Mouse (Mus musculus) left cerebral cortex, postnatal 10 days (tissue): Measurements from ENCODE around the gene Nat8f1. TPM values are rescaled to one million over a fixed set of nuclear protein-coding genes. Genes with fewer than 3 reads are reported as not detected.
"Not testable (repeated sequence)": the region's sequence is repeated elsewhere in the genome, so short reads cannot be mapped to it uniquely, and the experiment has no call there.

Experiments used
- DNase-seq, 2 experiments: peaks; one replicate each; pipeline ENCODE4 v3.0.0; 2021 to 2022; ENCODE audit warnings: low spot score in 2 of 2, mixed read lengths in 1 of 2; ENCODE audit errors: extremely low spot score in 1 of 2
- intact Hi-C: fragments of 180-260 bp; cut with DNase I; formaldehyde crosslinking; loops from one replicate; pipeline ENCODE4 v1.15.1; 2025
- total RNA-seq, 2 experiments: library from RNA; stranded (reverse); gene quantifications; 2 replicates each; pipeline ENCODE4 v1.2.3; 2021

Gene Nat8f1
- total RNA-seq, 2 experiments from 2014 or later, result 10.0 to 13.5 TPM

DNA sequence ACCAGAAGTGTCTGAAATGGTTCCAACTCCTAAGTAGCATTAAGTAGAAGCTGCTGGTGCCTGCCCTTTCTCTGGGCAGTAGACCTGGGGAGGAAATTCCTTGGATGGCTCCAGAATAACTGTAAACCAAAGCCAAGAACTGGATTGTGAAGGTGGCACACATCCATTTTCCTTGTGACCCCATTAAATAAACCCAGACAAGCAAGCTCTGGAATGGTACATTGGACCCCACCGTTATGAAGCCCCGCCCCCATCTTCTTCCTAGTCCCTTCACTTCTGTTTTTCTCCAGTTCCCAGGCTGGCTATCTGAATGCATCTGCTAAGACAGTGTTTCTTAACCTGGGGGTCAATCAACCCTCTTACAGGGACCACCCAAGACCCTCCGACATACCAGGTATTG is 3.9 kb downstream of the Nat8f1 start, which contains the start of gene Tprkb:
Gene Tprkb, plus strand, starts transcription at position 279 of the 400 bp plus-strand sequence.
- DNase-seq, result no peak
- intact Hi-C loops, result no loop called here

DNA sequence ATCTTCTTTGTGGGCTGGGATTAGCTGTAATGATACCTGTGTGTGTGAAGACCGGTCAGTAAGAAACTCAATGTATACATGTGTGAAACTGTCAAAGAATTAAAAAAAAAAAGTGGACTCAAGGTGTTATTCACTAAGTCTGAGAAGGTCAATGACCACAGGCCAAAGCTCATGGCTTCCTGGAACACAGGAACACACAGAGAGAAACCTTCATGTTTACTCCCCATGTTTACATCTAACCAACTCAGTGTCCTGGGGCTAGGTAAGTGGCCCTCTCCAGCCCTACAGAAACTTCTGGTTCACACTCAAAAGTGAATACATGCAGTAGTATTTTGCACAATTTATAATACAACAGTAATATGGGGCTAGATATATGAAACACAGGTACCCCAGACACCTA is 5.8 kb downstream of the Nat8f1 start:
- intact Hi-C loops, result loop anchor here (10.0 kb wide), 1 partner anchor 325 kb away; the partner anchor contains the start of gene Alms1
- DNase-seq, result no peak

GRCm38 (mm10) chr6:85908341-85908740 is 7.1 kb downstream of the Nat8f1 start:
- intact Hi-C loops, result loop anchor here (10.0 kb wide), 1 partner anchor 324 kb away; the partner anchor contains the start of gene Alms1
- no peak for DNase-seq

DNA sequence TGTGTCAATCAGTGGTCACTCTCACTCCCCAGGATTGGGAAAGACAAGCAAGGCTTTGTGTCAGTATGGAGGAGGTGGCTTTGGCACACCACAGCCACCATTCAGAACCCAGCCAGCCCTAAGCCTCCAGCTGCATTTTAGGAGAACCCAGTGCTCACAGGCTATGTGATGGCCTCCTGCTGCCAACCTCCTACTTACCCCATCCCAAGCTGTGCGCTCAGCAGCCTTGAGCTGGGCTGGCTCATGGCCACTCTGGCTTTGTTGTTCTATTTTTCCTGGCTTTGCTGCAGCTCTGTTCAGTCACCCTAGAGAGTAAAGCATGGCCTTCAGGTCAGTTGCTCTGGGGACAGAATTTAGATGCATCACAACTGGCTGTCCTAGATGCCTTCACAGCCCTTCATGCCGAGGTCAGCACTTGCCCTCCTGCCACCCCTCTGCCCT is 8.6 kb downstream of the Nat8f1 start:
- intact Hi-C loops, result loop anchor here (10.0 kb wide), 1 partner anchor 322 kb away; the partner anchor contains the start of gene Alms1
- peak; percentile 57 to 71 for DNase-seq

DNA sequence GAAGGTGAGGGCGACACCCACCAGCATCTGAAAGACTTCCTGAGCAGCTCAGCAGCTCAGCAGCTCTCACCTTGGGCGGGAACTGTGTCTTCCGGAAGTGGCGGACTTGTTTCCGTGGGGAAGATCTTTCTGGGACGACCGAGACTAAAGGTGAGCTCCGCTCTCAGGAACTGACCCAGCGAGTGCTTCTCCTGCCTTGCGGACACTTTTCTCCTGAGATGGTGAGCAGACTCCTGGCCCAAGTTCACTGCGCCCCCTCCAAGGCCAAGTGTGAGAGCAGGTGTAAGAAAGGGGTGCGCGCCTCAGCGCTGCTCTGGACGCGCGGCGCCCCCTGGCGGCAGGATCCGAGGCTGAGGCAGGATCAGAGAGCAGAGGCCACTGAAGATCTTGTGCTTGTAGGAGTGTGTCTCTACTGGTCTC is 10.8 kb downstream of the Nat8f1 start, which contains the start of gene Nat8f4:
Gene Nat8f4, minus strand, starts transcription at position 243 of the 420 bp plus-strand sequence.
- intact Hi-C loops, result loop anchor here (10.0 kb wide), 1 partner anchor 320 kb away; the partner anchor contains the start of gene Alms1
- peak; percentile 64 to 81 for DNase-seq

GRCm38 (mm10) chr6:85902303-85902702 is 13.2 kb downstream of the Nat8f1 start:
- intact Hi-C loops, result loop anchor here (10.0 kb wide), 1 partner anchor 318 kb away; the partner anchor contains the start of gene Alms1
- DNase-seq, result no peak

GRCm38 (mm10) chr6:85898596-85899475 is 16.7 kb downstream of the Nat8f1 start:
- DNase-seq, result not testable (repeated sequence)

DNA sequence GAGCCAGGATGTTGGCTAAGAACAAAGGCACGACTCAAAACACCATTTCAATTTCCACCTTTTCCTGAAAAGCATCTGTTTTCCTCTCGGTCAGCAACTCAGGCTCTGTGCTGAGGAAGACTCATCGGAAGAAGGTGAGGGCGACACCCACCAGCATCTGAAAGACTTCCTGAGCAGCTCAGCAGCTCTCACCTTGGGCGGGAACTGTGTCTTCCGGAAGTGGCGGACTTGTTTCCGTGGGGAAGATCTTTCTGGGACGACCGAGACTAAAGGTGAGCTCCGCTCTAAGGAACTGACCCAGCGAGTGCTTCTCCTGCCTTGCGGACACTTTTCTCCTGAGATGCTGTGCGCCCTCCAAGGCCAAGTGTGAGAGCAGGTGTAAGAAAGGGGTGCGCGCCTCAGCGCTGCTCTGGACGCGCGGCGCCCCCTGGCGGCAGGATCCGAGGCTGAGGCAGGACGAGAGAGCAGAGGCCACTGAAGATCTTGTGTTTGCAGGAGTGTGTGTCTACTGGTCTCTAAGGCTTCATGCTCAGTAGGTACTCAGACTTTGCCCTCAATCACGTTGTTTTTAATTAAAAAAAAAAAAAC is 20.3 kb downstream of the Nat8f1 start:
- intact Hi-C loops, result not testable (repeated sequence)
- DNase-seq, result peak in 1 of 2 experiments; percentile 37

More at GRCm38 (mm10) chr6:85898596-85899475, 16.7 kb downstream of the Nat8f1 start:
- intact Hi-C loops, result not testable (repeated sequence)

DNA sequence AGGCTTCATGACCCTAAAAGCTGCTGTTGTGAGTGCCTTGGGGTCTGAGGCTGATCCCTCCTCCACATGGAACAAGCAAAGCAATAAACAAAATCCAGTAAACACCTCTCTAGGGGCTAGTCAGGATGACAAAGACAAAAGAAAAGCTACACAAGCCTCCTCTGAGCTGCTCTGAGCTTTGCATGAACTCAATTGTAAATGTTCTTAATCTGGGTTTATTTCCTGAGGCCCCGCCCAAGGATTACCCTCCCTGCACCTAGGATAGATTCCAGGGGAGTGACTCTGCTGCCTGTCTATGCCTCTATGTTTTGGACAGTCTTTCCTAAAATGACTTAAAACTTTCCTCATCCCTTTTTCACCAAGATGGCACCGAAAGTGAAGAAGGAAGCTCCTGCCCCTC is 26.5 kb downstream of the Nat8f1 start:
- DNase-seq, result no peak
- intact Hi-C loops, result no loop called here

- DNase-seq, result no peak
- intact Hi-C loops, result no loop called here
Observed at GRCm38 (mm10) chr6:85884311-85884710, 31.2 kb downstream of the Nat8f1 start.

GRCm38 (mm10) chr6:85883246-85883645 is 32.2 kb downstream of the Nat8f1 start:
- intact Hi-C loops, DNase-seq: not testable (repeated sequence)

DNA sequence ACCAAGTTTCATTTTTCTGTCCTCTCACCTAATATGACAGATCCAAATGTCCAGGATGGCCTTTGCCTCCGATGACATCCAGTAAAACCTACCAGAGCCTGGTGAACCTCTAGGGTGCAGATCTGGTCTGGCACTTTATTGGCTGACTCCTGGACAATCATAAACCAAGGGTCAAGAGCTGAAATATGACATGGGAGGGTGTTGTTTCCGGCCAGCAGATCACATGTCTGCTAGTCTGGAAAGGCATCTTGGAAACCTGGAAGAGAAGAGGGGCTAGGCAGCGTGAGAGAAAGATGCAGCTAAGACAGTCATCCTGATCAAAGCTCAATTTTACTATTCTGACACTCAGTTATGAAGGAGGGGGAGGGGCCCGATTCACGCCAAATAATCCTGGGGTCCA is 46.5 kb downstream of the Nat8f1 start, which contains the start of gene Nat8f2:
Gene Nat8f2, minus strand, starts transcription at position 153 of the 400 bp plus-strand sequence.
- intact Hi-C loops, result not testable (repeated sequence)

GRCm38 (mm10) chr6:85867726-85868690 is 47.5 kb downstream of the Nat8f1 start:
- intact Hi-C loops, result no loop called here
- DNase-seq, result no peak

More for the DNA sequence above, 46.5 kb downstream of the Nat8f1 start, which contains the start of gene Nat8f2:
- DNase-seq, result not testable (repeated sequence)

- intact Hi-C loops, DNase-seq: not testable (repeated sequence)
Observed at GRCm38 (mm10) chr6:85866995-85867394, 48.5 kb downstream of the Nat8f1 start.

GRCm38 (mm10) chr6:85866166-85866565 is 49.3 kb downstream of the Nat8f1 start:
- DNase-seq, intact Hi-C loops: not testable (repeated sequence)

GRCm38 (mm10) chr6:85864900-85865639 is 50.4 kb downstream of the Nat8f1 start:
- intact Hi-C loops, result not testable (repeated sequence)
- peak in 1 of 2 experiments; percentile 46 for DNase-seq

- intact Hi-C loops, result no loop called here
Observed at GRCm38 (mm10) chr6:85863840-85864239, 51.6 kb downstream of the Nat8f1 start.

More at GRCm38 (mm10) chr6:85863840-85864239, 51.6 kb downstream of the Nat8f1 start:
- no peak for DNase-seq
